21 mouse cellular contexts compared by ENCODE assay signal in the genomic region with DNA sequence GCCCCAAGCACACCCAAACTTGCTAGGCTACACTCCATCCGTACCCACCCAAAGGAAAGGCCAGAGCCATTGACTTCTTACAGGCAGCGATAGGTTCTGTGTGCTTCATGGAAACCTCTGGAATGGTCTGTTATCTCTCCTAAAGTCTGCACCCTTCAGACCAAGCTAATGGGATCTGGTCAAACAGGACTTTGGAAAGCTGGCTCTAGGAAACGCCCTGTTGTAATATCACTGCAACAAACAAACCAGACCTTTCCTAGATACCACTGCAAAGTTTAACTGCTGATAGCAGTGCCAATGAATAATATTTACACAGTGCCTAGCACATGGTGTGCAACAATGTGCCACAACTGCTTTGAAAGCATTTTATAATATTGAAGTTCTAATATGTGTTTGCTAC. TPM values are rescaled to one million over a fixed set of nuclear protein-coding genes. Genes with fewer than 3 reads are reported as not detected.
DNase-seq lines count a peak whose midpoint lies in the region; ATAC-seq and TF ChIP-seq lines count a peak whose summit lies in the region.
"Had no signal": no experiment of that assay in that cellular context is flagged by ENCODE, and none has a peak within 500 bp of the region (broad histone marks: within the 10 kb centered on the region; RNA-seq: fewer than 3 reads in every experiment).

No protein-coding gene starts in this region.

- DNase-seq in liver, adult 2 months (ENCODE audit: extremely low read depth, low read depth, low spot score) = peak; percentile 99
- DNase-seq in liver, embryonic 11.5 days (ENCODE audit: low spot score) = no peak
- no peak for DNase-seq in cerebellum, adult 2 months
- DNase-seq in thymus, postnatal 10 days (ENCODE audit: low spot score in 2 of 2) = no peak
- DNase-seq: adrenal gland, postnatal 10 days; B cell, adult 2 months; cerebellum, adult 11-12 months; cerebellum, adult 9-11 months; cerebellum, postnatal 36 days; forebrain, postnatal 0 days; gastrocnemius, postnatal 14 days had no signal

- H3K27me3 ChIP-seq in liver, adult 2 months (ENCODE audit: control insufficient read depth, insufficient read depth, low read length) = no peaks in the 10 kb centered on the region
- no peaks in the 10 kb centered on the region; the same call in 1 of the 2 replicates for H3K27me3 ChIP-seq in liver, embryonic 11.5 days (replicated peaks; ENCODE audit: control insufficient read depth, insufficient read depth, low read length)
- no peaks in the 10 kb centered on the region for H3K27me3 ChIP-seq in intestine, embryonic 15.5 days (replicated peaks)
- peaks cover 7% of the 10 kb centered on the region; the same call in 1 of the 2 replicates for H3K27me3 ChIP-seq in liver, embryonic 15.5 days
- H3K27me3 ChIP-seq in stomach, embryonic 14.5 days (ENCODE audit: control insufficient read depth, insufficient read depth, low read length) = no peaks in the 10 kb centered on the region
- H3K27me3 ChIP-seq in cerebellum, adult 2 months (ENCODE audit: control insufficient read depth, insufficient read depth, low read length) = no peaks in the 10 kb centered on the region

- peak overlapping the region; percentile 54 for H3K9ac ChIP-seq in liver, adult 2 months (ENCODE audit: low read depth, low read length)
- H3K9ac ChIP-seq in liver, embryonic 11.5 days (ENCODE audit: low read depth, low read length) = no peak overlapping the region
- H3K9ac ChIP-seq in intestine, embryonic 15.5 days = no peak overlapping the region
- H3K9ac ChIP-seq in liver, embryonic 15.5 days = no peak overlapping the region
- H3K9ac ChIP-seq in stomach, embryonic 14.5 days (replicated peaks; ENCODE audit: low read depth, low read length) = no peak overlapping the region
- H3K9ac ChIP-seq: embryonic facial prominence, embryonic 13.5 days; forebrain, embryonic 13.5 days; forebrain, postnatal 0 days; heart, embryonic 12.5 days had no signal

- TF ChIP-seq POLR2A in liver, adult 2 months (IDR thresholded peaks at IDR 0.05; ENCODE audit: extremely low read depth, insufficient read depth, low read length) = no peak
- no peak for TF ChIP-seq POLR2A in cerebellum, adult 2 months (IDR thresholded peaks at IDR 0.05; ENCODE audit: borderline replicate concordance, insufficient read depth, low read length)

- no peak overlapping the region for H3K4me2 ChIP-seq in liver, embryonic 11.5 days
- H3K4me2 ChIP-seq in intestine, embryonic 15.5 days (replicated peaks) = no peak overlapping the region
- H3K4me2 ChIP-seq in liver, embryonic 15.5 days = peak overlapping the region; percentile 13; the same call in 1 of the 2 replicates
- no peak overlapping the region for H3K4me2 ChIP-seq in stomach, embryonic 14.5 days (replicated peaks; ENCODE audit: low read depth, low read length)
- H3K4me2 ChIP-seq: embryonic facial prominence, embryonic 13.5 days; forebrain, embryonic 13.5 days; heart, embryonic 12.5 days had no signal

- H3K9me3 ChIP-seq in liver, embryonic 11.5 days (ENCODE audit: control insufficient read depth, low read length) = no peaks in the 10 kb centered on the region
- no peaks in the 10 kb centered on the region for H3K9me3 ChIP-seq in intestine, embryonic 15.5 days
- H3K9me3 ChIP-seq in liver, embryonic 15.5 days (replicated peaks) = no peaks in the 10 kb centered on the region
- H3K9me3 ChIP-seq in stomach, embryonic 14.5 days (ENCODE audit: control insufficient read depth, low read depth, low read length) = no peaks in the 10 kb centered on the region
- H3K9me3 ChIP-seq: embryonic facial prominence, embryonic 13.5 days; forebrain, embryonic 13.5 days; G1E; heart, embryonic 12.5 days; hindbrain, embryonic 10.5 days had no signal

- H3K4me1 ChIP-seq in liver, adult 2 months (ENCODE audit: control insufficient read depth, insufficient read depth, low read length) = peaks cover 17% of the 10 kb centered on the region; the same call in 1 of the 2 replicates
- H3K4me1 ChIP-seq in liver, embryonic 11.5 days (replicated peaks; ENCODE audit: control insufficient read depth, insufficient read depth, low read length) = no peaks in the 10 kb centered on the region
- H3K4me1 ChIP-seq in intestine, embryonic 15.5 days (replicated peaks) = 0 out of 2 replicates have a peak, but pooled peaks cover 4% of the 10 kb centered on the region
- peaks cover 8% of the 10 kb centered on the region; the same call in 1 of the 2 replicates for H3K4me1 ChIP-seq in liver, embryonic 15.5 days (replicated peaks)
- no peaks in the 10 kb centered on the region for H3K4me1 ChIP-seq in stomach, embryonic 14.5 days (ENCODE audit: control insufficient read depth, insufficient read depth, low read length)
- H3K4me1 ChIP-seq in cerebellum, adult 2 months (ENCODE audit: control insufficient read depth, insufficient read depth, low read length) = no peaks in the 10 kb centered on the region
- H3K4me1 ChIP-seq: forebrain, embryonic 13.5 days had no signal

- H3K79me2 ChIP-seq in liver, adult 2 months (ENCODE audit: control insufficient read depth, insufficient read depth, low read length) = no peaks in the 10 kb centered on the region

- TF ChIP-seq CTCF in liver, adult 2 months (IDR thresholded peaks at IDR 0.05; ENCODE audit: low read depth, low read length) = no peak
- TF ChIP-seq CTCF in cerebellum, adult 2 months (IDR thresholded peaks at IDR 0.05; ENCODE audit: borderline replicate concordance, insufficient read depth, low read depth, low read length) = no peak

- H3K36me3 ChIP-seq in liver, adult 2 months (ENCODE audit: control insufficient read depth, insufficient read depth, low read length) = no peaks in the 10 kb centered on the region
- no peaks in the 10 kb centered on the region for H3K36me3 ChIP-seq in liver, embryonic 11.5 days (ENCODE audit: control insufficient read depth, insufficient read depth, low read length)
- H3K36me3 ChIP-seq in intestine, embryonic 15.5 days = no peaks in the 10 kb centered on the region
- H3K36me3 ChIP-seq in liver, embryonic 15.5 days (replicated peaks) = no peaks in the 10 kb centered on the region
- H3K36me3 ChIP-seq in stomach, embryonic 14.5 days (ENCODE audit: control insufficient read depth, insufficient read depth, low read length) = no peaks in the 10 kb centered on the region
- H3K36me3 ChIP-seq: embryonic facial prominence, embryonic 13.5 days; G1E; heart, embryonic 12.5 days; hindbrain, embryonic 10.5 days had no signal

- WGBS in liver, adult 2 months = 29% methylated on average over 3 of the region's 3 CpGs
- WGBS in liver, embryonic 11.5 days = 65% methylated on average over 3 of the region's 3 CpGs
- WGBS in intestine, embryonic 15.5 days = 54% methylated on average over 3 of the region's 3 CpGs
- 70% methylated on average over 3 of the region's 3 CpGs for WGBS in liver, embryonic 15.5 days (ENCODE audit: insufficient replicate concordance)
- WGBS in stomach, embryonic 14.5 days = 76% methylated on average over 3 of the region's 3 CpGs
- WGBS in cerebellum, adult 2 months = 96% methylated on average over 3 of the region's 3 CpGs

- peak overlapping the region; percentile 47 for H3K4me3 ChIP-seq in liver, adult 2 months (ENCODE audit: insufficient read depth, low read depth, low read length)
- no peak overlapping the region for H3K4me3 ChIP-seq in liver, embryonic 11.5 days (ENCODE audit: low read depth, low read length)
- H3K4me3 ChIP-seq in intestine, embryonic 15.5 days (replicated peaks) = no peak overlapping the region
- no peak overlapping the region for H3K4me3 ChIP-seq in liver, embryonic 15.5 days (replicated peaks)
- no peak overlapping the region for H3K4me3 ChIP-seq in stomach, embryonic 14.5 days (ENCODE audit: low read depth, low read length)
- H3K4me3 ChIP-seq in cerebellum, adult 2 months (replicated peaks; ENCODE audit: insufficient read depth, low read depth, low read length) = no peak overlapping the region
- H3K4me3 ChIP-seq: embryonic facial prominence, embryonic 13.5 days; forebrain, embryonic 13.5 days; heart, embryonic 12.5 days; hindbrain, embryonic 10.5 days had no signal

- peak overlapping the region; percentile 84 for H3K27ac ChIP-seq in liver, adult 2 months (replicated peaks; ENCODE audit: insufficient read depth, low read depth, low read length)
- H3K27ac ChIP-seq in liver, embryonic 11.5 days (ENCODE audit: low read depth, low read length) = no peak overlapping the region; the same call in 1 of the 2 replicates
- H3K27ac ChIP-seq in intestine, embryonic 15.5 days = no peak overlapping the region
- peak overlapping the region; percentile 45; the same call in 1 of the 2 replicates for H3K27ac ChIP-seq in liver, embryonic 15.5 days (replicated peaks)
- no peak overlapping the region for H3K27ac ChIP-seq in stomach, embryonic 14.5 days (ENCODE audit: low read length)
- H3K27ac ChIP-seq in cerebellum, adult 2 months (ENCODE audit: insufficient read depth, low read length) = no peak overlapping the region
- H3K27ac ChIP-seq: embryonic facial prominence, embryonic 13.5 days; forebrain, embryonic 13.5 days; hindbrain, embryonic 10.5 days had no signal

- ATAC-seq in liver, embryonic 11.5 days (replicated peaks; ENCODE audit: low FRiP score) = no peak
- ATAC-seq in intestine, embryonic 15.5 days = peak; percentile 73
- peak; percentile 29; the same call in 1 of the 2 replicates for ATAC-seq in liver, embryonic 15.5 days (ENCODE audit: insufficient read depth)
- 0 out of 2 replicates have a peak, but pooled peaks have one; percentile 53 for ATAC-seq in stomach, embryonic 14.5 days (ENCODE audit: insufficient number of reproducible peaks, insufficient read depth, low FRiP score, low read depth)
- no peak for ATAC-seq in inflammation-experienced regulatory T-cells, adult 6 months
- ATAC-seq: CD4-positive, CD25-positive, alpha-beta regulatory T cell, adult 4 months; forebrain, embryonic 13.5 days; forebrain, postnatal 0 days had no signal

RNA-seq across cellular contexts. Expression of gene Aldh3a1, which starts 28.7 kb away (rescaled TPM):
- total RNA-seq in liver, adult 2 months (2014; rRNA removed) = 0.20 TPM in 1 of 2 replicates, not detected in the other
- 0.05 TPM in 1 of 2 replicates, not detected in the other for polyA plus RNA-seq in liver, adult 2 months (2012; rRNA removed)
- polyA plus RNA-seq in liver, embryonic 11.5 days (2014; fragmentation: Nextera tagmentation; extraction: Ambion mirVana) = not detected in 2 replicates
- polyA plus RNA-seq in intestine, embryonic 15.5 days (2015; fragmentation: Nextera tagmentation; extraction: Ambion mirVana) = not detected in 2 replicates
- polyA plus RNA-seq in liver, embryonic 15.5 days (2015; fragmentation: Nextera tagmentation; extraction: Ambion mirVana) = 0.10 and 0.14 TPM in 2 replicates
- polyA plus RNA-seq in stomach, embryonic 14.5 days (2014; fragmentation: Nextera tagmentation; extraction: Ambion mirVana) = not detected in 2 replicates
- polyA plus RNA-seq in cerebellum, adult 2 months (2012; rRNA removed) = 1.2 and 2.1 TPM in 2 replicates
- polyA plus RNA-seq in inflammation-experienced regulatory T-cells, adult 6 months (2017; shearing (Covaris generic)) = not detected
- total RNA-seq: forebrain, postnatal 0 days had no signal
- polyA plus RNA-seq: CD4-positive, CD25-positive, alpha-beta regulatory T cell, adult 4 months; forebrain, embryonic 13.5 days; G1E; heart, embryonic 12.5 days; hindbrain, embryonic 10.5 days had no signal

RNA-seq across cellular contexts. Expression of gene Aldh3a2, which starts 31.2 kb away (rescaled TPM):
- 229 and 294 TPM in 2 replicates for total RNA-seq in liver, adult 2 months (2014; rRNA removed)
- polyA plus RNA-seq in liver, adult 2 months (2012; rRNA removed) = 251 and 399 TPM in 2 replicates
- 23.8 and 28.3 TPM in 2 replicates for polyA plus RNA-seq in liver, embryonic 11.5 days (2014; fragmentation: Nextera tagmentation; extraction: Ambion mirVana)
- 50.5 and 51.6 TPM in 2 replicates for polyA plus RNA-seq in intestine, embryonic 15.5 days (2015; fragmentation: Nextera tagmentation; extraction: Ambion mirVana)
- polyA plus RNA-seq in liver, embryonic 15.5 days (2015; fragmentation: Nextera tagmentation; extraction: Ambion mirVana) = 32.4 and 33.0 TPM in 2 replicates
- polyA plus RNA-seq in stomach, embryonic 14.5 days (2014; fragmentation: Nextera tagmentation; extraction: Ambion mirVana) = 47.5 and 53.0 TPM in 2 replicates
- polyA plus RNA-seq in cerebellum, adult 2 months (2012; rRNA removed) = 68.4 and 74.8 TPM in 2 replicates
- polyA plus RNA-seq in inflammation-experienced regulatory T-cells, adult 6 months (2017; shearing (Covaris generic)) = 10 to 100 TPM; 36.1 to 44.6 (median 42.1) TPM

Comparison
In these comparisons a context has a peak if more than half of its experiments do, and no peak if none do; other contexts are left out.
1. H3K27ac ChIP-seq: peak in liver, adult 2 months (single experiment) and liver, embryonic 15.5 days (single experiment); none in liver, embryonic 11.5 days (single experiment), intestine, embryonic 15.5 days (single experiment), stomach, embryonic 14.5 days (single experiment) and cerebellum, adult 2 months (single experiment).
2. ATAC-seq: peak in intestine, embryonic 15.5 days (single experiment), liver, embryonic 15.5 days (single experiment) and stomach, embryonic 14.5 days (single experiment); none in liver, embryonic 11.5 days (single experiment) and inflammation-experienced regulatory T-cells, adult 6 months (single experiment).